Mouse (Mus musculus): ENCODE measurements around the gene Epas1. TPM values are rescaled to one million over a fixed set of nuclear protein-coding genes. Genes with fewer than 3 reads are reported as not detected.

Gene Epas1
- total RNA-seq, 2 experiments from 2014 or later = 248 to 259 TPM

GRCm38 (mm10) chr17:86755581-86756195 lies 2.2 kb downstream of the Epas1 start:
- DNase-seq = peak in 1 of 2 experiments; percentile 71

GRCm38 (mm10) chr17:86757621-86758020 lies 4.1 kb downstream of the Epas1 start:
- DNase-seq = no peak

- DNase-seq = no peak
These were observed 8.4 kb downstream of the Epas1 start for GRCm38 (mm10) chr17:86761859-86762258.

GRCm38 (mm10) chr17:86762479-86763242 lies 9.2 kb downstream of the Epas1 start:
- peak; percentile 69 to 75 for DNase-seq

GRCm38 (mm10) chr17:86765762-86766404 lies 12.4 kb downstream of the Epas1 start:
- DNase-seq = no peak

- DNase-seq = no peak
These were observed 12.9 kb downstream of the Epas1 start for GRCm38 (mm10) chr17:86766412-86766811.

DNA sequence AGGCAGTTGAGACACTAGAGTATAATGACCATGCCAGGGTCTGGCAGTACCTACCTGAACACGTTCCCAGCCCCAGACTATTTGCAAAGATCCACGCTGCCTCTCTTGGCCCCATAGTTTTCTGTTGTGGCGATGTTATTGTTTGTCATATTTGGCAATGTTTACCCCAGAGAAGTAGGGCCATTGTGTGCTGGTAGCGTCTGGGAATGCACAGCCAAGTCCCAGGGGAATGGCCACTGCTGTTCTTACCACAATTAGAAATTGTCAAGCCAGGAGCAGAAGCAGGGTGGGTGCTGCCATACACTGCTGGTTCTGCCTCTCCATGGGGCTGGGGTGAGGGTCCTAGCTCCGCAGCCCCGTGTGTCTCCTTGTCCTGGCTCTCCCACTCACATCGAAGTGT lies 15.1 kb downstream of the Epas1 start:
- DNase-seq = peak; percentile 58 to 68

DNA sequence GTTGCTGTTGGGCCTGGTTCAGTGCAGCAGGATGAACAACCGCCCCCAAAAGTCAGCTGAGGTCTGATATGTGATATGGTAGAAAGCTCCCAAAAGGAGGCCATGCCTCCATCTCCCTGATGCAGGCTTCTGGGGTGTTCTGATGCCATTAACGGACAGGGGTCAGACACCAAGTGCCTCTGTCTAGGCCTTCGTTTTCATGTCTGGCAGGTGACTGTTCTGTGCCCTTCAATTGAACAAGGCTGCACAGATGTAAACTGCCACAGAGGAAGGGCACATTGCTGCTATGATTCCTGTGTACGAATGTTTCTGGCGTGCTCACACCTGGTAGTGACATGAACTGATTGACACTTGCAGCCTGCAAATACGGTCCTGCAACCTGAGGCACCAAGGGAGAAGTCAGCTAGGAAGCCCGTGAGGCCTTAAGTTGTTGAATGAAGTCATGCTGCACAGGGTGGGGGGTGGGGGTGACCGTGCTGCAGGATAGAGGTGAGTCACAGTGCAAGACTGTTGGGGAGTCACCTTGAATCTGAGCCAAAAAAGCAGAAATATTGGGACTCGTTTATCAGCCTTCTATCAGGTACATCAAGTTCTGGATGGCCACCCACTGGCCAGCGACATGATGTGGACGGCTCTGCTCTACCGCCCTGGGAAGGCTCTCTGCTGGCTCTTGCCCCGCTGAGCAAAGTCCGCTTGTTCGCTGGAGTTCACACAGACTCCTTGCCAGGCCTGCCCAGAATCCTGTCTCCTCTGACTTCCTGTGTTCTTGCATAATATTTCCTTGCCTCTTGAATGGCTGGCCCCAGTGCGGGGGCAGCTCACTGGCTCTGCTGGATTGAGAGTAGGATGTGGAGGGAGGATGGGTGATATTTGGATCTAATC lies 16.1 kb downstream of the Epas1 start:
- DNase-seq = peak; percentile 88 to 96

DNA sequence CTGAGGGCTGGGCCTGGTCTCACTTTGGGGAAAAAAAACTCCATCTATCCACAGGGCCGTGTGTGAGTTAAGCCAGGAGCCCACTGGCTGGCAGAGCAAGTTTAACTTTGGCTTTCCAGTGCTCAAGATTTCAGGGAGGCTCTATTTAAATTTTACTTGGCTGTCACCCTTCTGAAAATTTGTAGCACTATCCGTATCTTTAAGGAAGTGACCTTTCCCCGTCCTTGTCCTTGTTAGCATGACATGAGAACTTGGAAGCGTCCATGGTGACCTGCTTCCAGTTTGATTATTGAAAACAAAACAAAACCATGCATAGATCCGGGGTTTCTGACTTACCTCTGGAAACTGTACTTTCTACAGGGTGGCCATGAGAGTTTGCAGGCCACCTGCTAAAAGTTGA lies 17.3 kb downstream of the Epas1 start:
- peak in 1 of 2 experiments; percentile 52 for DNase-seq

GRCm38 (mm10) chr17:86772035-86772434 lies 18.5 kb downstream of the Epas1 start:
- DNase-seq = no peak

DNA sequence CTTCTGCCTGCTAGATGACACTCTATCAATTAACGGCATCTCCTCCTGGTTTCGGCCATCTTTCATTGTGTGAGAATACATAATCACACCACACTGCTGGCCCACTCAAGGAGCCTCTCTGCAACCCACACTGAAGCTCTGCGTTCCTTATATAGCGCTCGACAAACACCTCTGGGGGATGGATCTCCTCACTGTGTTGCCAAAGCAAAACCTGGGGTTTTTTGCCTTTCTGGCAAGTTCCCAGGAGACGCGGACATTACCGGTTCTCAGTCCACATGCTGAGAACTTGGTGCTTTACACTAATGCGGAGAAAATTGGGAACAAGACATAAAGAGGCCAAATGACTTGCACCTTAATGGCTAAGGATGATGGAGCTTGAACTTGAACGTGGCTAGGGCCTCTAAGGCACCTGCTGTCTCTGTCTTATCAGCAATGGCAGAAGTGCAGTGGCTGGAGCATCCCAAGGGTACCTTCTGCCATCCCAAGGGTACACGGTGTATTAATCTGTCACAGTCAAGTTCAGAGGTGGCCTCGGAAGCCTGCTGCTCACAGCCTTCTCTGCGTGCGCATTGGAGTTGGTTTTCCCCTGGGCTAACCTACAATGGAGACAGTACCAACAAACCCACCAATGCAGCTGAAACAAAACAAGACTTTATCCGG lies 19.6 kb downstream of the Epas1 start:
- DNase-seq = no peak

GRCm38 (mm10) chr17:86776538-86776937 lies 23.0 kb downstream of the Epas1 start:
- DNase-seq = no peak

DNA sequence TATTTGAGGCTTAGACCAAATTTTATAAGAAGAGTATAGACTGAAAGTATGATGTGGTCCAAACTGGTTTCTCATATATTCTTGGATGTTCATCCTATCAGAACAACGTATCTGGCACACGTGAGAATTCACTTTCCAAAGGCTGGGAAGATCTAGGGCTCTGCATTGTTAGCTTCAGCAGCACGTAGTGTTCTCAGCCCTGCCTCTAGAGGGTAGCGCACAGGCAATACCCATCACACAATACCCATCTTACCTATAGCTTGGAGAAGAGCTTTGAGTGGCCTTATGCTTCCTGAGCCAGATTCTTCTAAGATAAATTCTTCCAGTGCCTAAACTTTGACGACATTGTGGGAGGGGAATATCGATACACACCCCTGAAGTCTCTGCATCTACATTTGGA lies 24.6 kb downstream of the Epas1 start:
- no peak for DNase-seq

GRCm38 (mm10) chr17:86779191-86780130 lies 26.0 kb downstream of the Epas1 start:
- DNase-seq = no peak

GRCm38 (mm10) chr17:86780708-86781318 lies 27.3 kb downstream of the Epas1 start:
- peak in 1 of 2 experiments; percentile 67 for DNase-seq

GRCm38 (mm10) chr17:86781755-86782400 lies 28.4 kb downstream of the Epas1 start:
- peak; percentile 76 to 80 for DNase-seq

DNA sequence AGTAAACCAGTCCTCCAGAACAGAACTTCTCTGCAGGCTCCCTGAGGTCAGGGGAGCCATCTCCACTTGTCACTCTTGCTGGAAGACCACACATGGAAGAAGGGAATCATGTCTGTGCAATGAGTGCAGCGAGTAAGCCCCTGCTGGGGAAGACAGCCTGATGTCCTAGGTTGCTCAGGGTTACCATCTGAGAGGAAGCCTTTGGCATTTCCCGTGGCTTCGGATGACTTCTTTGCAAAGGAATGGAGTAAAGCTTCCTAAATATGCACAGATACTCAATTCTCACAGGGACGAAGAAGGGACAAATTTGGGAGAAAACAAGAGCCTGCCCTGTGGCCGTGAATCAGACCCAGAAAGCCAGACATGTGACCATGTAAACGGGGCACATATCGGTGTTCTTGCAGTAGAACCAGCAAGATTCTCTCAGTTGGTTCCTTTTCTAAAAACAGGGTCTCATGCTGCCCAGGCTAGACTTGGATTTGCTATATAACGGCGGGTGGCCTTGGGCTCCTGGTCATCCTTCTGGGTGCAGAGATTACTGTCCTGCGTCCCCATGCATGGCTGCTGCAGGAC lies 31.0 kb downstream of the Epas1 start:
- DNase-seq = no peak

GRCm38 (mm10) chr17:86785612-86786011 lies 32.1 kb downstream of the Epas1 start:
- peak in 1 of 2 experiments; percentile 32 for DNase-seq

GRCm38 (mm10) chr17:86786496-86786895 lies 33.0 kb downstream of the Epas1 start:
- DNase-seq = no peak
